Mouse (Mus musculus) thymus, postnatal 14 days (tissue): ENCODE measurements around the gene Ihh.
A peak's percentile ranks its signal among the peaks of the same experiment; 100 is the strongest.

Source experiments
- DNase-seq: peaks from one replicate; pipeline ENCODE4 v3.0.0; 2021

The Ihh gene

DNA sequence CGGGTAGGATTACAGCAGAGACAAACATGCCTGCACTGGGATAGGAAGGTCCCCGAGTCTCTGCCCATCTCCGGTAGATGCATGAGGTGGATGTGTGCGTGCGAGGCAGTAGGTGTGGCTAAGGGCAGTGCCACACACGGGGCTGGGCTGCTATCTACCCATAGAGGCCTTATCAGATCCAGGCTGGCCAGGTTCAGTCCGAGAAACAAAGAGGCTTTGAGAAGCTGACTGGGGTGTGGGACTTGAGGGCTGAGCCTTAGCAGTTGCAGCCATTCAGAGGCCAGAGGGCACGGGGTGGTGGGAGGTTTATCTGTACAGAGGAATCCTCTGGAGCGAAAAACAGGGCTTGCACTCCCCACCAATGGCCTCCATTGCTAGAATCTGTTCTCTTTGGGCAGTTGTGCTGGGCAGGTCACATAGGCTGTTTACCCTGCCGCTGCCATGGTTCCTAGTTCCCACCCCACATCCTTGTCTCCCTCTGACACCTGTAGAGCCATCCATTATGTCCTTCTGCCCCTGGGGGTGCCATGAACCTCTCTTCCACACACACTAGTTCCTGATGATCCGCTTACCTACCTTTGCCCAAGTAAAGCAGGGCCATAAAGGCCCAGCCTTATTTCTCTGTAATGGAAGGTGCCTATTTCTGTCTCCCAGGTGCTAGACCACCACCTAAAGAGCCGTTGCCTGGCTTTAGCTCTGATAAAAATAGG is 9.7 kb downstream of the Ihh start:
- no peak for DNase-seq

DNA sequence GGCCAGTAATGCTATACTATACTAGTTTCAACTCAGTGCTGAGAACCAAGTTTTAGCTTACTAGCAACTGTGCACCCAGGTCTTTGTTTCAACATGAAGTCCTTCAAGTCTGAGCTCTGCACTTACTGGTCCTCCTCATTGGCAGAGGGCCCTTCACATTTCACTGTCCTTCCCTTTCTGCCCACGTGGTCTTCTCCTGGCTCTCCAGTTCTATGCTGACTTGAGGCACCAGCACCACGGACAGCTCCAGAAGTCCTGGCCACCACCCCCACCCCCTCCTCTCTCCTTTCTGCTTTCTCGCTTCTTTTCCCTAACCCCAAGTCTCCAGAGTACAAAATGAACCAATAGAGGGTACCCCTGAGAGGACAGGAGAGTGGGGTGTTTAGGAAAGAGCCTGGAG is 11.7 kb downstream of the Ihh start:
- DNase-seq = no peak

DNA sequence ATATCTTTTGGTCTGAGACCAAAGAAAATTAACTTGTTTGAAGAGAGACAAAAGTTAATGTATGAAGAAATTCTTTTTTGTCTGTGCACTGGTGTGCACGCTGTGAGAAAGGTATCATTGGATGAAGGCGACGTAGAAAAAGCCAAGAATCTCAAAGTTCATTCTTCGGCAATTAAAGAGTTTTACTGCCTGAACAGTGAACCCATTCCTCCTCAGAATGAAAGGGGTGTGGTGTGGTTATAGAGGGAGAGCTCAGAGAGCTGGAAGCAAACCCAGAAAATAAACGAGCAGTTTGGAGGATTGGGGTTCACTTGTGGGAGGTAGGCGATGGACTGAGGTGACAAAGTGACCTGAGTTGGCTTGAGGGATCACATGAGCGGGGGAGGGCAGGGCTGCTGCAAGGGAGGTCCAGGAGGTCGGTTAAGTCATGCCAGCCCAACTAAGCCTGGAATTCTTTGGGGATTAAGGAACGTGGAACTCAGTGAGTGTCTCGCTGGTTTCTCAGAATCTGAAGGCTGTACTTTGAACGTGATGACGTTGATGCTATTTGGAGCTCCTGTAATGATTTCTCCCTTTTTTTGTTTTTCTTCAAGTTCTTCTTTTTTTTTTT is 15.1 kb downstream of the Ihh start:
- DNase-seq = no peak

DNA sequence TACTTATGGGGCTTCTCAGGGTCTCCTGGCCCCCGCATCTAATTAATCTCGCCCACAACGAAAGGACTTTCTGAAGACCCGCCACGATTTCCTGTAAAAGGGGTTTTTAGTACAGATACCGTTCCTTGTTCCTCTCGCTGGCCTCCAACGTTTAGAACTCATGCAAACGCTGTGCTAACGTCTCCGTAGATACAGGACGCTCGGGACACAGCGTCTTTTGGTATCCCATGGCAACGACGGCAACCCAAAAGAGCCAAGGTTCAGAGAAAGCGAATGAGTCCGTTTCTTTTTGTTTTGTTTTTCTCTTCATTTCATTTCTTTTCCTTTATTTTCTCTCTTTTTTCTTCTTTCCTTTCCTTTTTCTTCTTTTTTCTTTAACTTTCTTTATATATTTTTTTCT is 16.1 kb downstream of the Ihh start, which contains the start of gene Cfap65:
TSS of gene Cfap65 (minus strand) at position 198 of the 400 bp plus-strand sequence.
- no peak for DNase-seq

DNA sequence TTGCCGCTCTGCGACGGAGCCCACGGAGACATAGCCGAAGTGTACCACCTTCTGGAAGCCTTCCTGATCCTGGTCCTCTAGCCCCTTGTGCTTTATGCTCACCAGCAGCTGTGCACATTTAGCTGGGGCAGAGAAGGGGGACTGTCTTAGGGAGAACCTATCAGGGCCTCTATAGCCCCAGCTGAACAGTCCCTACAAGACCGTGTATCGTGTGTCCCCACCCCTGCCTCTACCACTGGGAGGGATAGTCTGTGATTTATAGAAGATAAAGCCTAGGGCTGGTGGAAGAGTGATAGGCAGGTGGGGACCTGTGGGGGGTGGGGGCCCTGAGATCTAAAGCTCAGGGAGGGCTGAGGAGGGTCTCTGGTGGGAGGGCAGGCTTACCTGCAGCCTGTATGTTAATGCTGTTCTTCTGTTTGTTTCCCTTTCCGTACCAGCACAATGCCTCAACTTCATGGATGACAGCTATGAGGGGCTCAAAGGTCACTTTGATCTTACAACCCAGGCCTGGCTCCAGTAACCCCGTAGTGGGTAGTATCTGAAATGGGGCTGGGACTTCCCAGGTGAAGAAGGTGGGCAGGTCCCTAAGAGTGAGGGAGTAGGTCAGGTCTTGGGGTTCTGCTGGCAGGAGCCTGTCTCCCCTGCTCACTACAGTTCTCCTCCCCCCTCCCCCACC is 23.7 kb downstream of the Ihh start:
- no peak for DNase-seq

DNA sequence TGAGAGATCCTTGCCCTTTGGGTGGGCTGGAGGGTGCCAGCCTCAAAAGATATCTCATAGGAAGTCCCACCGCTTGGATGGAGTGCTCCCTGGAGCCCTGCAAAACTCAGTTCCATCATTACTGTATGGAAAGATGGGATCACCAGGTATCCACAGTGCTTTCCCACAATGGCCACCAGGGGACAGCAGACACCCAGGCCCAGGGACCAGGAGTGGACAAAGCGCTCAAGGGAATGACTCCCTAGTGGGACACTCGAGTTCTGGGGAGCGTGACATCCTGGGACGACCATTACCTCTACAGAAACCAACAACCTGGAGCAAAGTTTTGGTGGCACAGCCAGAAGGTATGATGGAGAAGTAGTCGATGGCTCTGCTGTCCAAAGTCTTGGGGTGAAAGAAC is 24.8 kb downstream of the Ihh start:
- DNase-seq = no peak

DNA sequence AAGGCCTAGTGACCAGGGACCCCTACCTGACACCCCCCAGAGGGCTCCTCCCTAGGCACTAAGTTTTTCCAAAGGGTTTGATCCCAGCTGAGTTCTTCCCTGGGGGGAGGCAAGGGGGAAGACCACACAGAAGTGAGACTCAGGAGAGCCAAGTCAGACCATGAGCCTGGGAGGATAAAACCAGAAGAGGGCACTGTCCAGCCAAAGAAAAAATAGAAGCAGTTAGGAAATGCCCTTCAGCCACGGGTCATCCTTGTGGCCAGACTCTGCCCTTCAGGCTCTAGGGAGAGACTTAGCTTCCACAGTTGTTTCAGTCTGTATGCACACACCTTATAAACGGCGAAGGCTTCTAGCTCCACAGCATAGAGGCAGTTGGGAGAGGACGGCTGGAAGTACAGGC is 27.0 kb downstream of the Ihh start:
- DNase-seq = no peak

DNA sequence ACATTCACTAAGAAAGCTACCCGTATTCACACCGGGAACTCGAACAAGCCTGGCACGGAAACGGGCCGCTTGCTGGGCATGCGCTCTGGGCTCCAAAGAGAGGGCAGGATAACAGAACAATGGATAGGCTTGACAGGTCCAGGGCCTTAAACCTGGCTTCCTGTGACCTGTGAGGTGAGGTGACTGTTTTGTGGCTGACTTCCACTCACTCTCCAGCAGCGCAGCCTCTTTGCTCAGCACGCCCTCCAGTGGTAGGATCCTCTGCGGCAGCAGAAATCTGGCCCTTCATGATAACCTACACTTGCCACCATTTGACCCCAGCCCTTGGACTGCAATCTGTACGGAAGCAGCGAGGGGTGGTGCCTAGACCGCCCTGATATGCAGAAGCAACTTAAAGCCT is 35.8 kb downstream of the Ihh start:
- DNase-seq = no peak

DNA sequence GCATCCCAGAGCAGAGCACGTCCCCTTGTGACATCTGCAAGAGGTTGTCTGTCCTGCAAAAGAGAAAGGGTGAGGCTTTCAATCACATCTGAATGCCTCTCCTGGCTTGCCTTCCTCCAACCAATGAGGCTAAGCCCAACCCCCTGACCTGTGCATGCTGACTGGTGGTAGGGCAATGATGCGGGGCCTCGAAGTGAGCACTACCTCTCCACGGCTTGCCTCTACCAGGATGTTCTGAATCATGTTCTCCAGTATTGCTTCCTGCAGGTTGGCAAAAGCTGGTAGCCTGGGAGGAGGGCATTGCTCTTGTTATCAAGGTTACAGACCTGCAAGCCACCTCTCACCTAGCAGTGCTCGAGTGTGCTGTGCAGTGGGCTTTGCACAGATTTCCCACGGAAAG is 49.3 kb downstream of the Ihh start:
- DNase-seq = no peak

DNA sequence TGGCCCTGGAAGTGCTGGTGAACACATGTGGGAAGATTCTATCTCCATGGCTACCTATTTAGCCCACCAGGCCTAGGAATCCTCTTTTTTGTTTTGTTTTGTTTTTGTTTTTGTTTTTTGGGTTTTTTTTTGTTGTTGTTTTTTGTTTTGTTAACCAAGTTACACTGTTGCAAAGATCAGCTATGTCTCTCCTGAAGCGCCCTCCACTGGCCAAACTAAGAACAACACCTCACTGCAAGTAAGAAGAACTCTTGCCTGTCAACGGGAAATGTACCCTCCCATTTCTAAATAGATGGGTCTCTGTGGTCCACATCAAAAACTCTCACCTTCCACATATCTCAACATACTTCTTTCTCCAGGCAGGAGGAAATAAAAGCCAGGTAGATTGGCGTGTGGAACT is 49.8 kb downstream of the Ihh start:
- DNase-seq = peak; percentile 34

DNA sequence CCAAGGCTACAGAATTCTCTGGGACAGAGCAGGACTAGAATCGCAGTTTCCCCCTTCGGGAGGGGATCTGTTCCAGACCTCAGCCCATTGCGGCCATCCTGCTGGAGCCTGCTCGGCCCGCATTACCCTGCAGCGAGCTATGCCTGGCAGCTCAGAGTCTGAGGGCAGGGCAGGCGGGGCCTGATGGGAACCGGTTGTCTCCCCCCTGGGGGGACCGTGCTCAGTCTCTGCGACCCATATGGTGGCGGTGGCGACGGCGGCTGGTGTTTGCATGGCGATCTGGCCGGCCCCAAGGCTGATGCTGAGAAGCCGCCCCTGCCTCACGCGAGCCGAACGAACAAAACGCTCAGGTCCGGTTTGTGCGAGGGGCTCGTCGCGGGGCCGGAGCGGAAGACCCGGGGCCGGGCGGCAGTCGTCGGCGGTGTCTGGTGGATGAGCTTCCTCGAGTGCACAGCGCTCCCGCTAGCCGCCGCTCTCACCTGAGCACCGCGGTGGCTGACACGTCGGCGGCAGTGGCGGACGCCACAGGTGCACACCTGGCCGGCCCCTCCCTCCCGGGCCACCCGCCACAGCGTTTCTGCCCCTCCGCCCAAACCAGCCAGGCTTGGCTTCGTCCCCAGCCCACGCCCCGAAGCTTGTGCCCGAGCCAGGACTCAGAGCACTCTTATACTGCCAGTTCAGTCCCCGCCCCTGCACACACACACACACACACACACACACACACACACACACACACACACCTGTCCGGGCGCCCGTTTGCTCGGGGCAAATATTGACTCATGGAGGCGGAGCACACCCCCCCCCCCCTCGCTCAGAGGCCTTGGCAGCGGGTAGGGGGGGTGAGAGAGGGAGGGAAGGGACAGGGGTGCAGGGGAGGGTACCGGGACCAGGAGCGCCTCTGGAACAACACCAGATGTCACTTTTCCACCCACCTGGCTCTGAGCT is 50.9 kb downstream of the Ihh start:
- no peak for DNase-seq

DNA sequence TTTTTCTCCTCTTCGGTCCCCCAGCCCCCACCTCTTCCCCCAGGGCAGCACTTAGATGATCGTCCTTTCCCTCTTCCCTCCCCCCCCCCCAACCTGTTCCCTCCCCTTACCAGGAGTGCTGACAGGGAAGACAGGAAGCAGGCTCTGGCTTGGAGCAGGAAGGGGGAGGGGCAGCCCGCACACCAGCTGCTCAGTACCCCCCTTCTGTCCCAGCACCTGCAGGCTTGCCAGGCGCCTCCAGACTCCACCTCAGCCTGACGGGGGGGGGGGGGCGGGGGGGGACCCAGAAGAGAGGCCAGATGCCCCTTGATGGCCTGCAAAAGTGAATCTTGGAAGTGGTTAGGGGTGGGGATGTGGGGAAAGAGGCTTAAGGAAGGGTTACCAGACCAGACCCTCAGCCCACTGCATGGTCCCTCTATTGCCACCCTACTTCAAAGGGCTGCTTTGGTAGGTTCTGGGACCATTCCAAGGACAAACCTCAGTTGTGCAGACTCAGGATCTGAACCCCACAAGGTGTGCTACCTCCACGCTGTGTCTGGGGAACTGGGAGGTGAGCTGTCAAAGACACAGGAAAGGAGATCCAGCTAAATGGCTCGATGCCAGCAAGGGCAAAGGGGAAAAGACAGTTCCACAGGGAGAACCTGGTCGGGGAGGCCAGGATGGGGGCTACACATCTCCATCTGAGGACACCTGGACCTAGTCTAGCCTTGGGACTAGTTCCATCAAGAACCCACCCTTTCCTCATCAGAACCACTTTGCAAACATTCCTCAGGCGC is 52.6 kb downstream of the Ihh start:
- no peak for DNase-seq

DNA sequence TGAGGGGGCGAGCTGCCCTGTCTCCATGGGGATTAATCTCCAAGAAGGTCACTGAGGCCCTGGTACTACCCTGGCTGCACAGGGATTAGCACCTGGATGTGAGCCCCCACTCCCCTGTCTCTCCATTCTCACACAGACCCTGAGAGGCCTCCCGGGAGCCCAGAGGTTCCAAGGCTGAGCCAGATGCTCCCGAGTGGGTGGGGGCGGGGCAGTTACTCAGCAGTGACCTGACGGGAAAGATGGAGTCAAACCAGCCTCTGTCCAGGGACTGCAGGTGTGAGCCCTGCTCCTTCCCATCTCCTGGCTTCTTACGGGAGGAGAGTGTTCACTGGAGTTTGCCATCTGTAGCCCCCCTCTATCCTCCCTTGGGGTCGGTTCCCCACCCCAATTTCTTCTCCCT is 53.5 kb downstream of the Ihh start:
- no peak for DNase-seq
